Mouse (Mus musculus): ENCODE results near the gene Ankrd40. TPM values are rescaled to one million over a fixed set of nuclear protein-coding genes. Genes with fewer than 3 reads are reported as not detected.

Gene Ankrd40
- 21.5 and 27.4 TPM in 2 replicates for polyA plus RNA-seq (2014; fragmentation: Nextera tagmentation; extraction: Ambion mirVana)

DNA sequence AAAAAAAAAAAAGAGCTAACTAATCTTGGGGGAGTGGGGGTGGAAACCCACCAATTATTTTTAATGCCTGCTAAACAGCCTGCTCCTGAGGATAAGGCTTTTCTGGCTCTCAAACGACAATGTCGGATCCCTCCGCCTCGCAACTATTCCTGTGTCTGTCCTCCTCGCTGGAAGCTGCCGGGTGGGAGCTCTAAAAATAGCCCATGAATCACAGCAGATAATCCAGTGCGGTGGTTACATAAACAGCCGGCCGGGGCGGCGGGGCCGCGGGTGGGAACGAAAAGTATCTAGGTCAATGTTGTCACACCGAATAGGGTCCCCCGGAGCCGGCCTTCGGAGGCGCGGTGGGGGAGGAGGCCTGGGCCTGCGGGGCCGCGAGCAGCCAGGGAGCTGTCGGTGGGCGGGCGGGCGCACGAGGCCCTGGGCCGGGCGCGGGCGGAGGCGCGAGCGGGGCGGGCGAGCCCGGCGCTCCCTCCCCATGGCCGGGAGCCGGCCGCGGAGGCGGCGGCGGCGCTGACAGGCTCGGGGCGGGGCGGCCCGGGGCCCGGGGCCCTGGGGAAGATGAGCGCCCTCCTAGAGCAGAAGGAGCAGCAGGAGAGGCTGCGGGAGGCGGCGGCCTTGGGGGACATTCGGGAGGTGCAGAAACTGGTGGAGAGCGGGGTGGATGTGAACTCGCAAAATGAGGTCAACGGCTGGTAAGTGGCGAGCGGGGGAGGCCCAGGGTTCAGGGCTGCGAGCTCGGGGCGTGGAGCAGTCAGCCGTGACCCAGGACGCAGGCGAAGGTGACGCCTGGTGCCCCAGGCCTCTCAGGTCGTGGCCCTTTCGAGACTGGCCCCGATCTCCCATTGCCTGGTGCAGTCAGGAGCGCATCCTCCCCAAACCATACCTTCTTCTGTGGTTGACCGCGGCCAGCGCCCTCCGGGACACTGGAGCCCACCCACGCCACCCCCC lies at the start of gene Ankrd40:
Gene Ankrd40, plus strand, starts transcription at position 309 of the 951 bp plus-strand sequence.
- H3K27me3 ChIP-seq (ENCODE audit: control insufficient read depth, insufficient read depth, low read length), result no peaks in the 10 kb centered on the region
- H3K4me1 ChIP-seq (ENCODE audit: control insufficient read depth, insufficient read depth, low read length), result peaks cover 25% of the 10 kb centered on the region
- H3K4me2 ChIP-seq, result peak within 1 kb of the TSS; percentile 65
- H3K36me3 ChIP-seq (ENCODE audit: control insufficient read depth, insufficient read depth, low read length), result no peaks in the 10 kb centered on the region
- peak within 1 kb of the TSS; percentile 97 for H3K27ac ChIP-seq (ENCODE audit: low read depth, low read length)
- H3K9ac ChIP-seq (ENCODE audit: low read length), result peak within 1 kb of the TSS; percentile 95
- no peaks in the 10 kb centered on the region for H3K9me3 ChIP-seq (ENCODE audit: control insufficient read depth, low read length)
- DNase-seq (ENCODE audit: low spot score, missing footprints) (peak; percentile 98), ATAC-seq (ENCODE audit: low FRiP score) (peak; percentile 88)
- WGBS, result under 1% methylated on average over 71 of the region's 78 CpGs
- peak within 1 kb of the TSS; percentile 73 for H3K4me3 ChIP-seq (ENCODE audit: low read depth, low read length)

DNA sequence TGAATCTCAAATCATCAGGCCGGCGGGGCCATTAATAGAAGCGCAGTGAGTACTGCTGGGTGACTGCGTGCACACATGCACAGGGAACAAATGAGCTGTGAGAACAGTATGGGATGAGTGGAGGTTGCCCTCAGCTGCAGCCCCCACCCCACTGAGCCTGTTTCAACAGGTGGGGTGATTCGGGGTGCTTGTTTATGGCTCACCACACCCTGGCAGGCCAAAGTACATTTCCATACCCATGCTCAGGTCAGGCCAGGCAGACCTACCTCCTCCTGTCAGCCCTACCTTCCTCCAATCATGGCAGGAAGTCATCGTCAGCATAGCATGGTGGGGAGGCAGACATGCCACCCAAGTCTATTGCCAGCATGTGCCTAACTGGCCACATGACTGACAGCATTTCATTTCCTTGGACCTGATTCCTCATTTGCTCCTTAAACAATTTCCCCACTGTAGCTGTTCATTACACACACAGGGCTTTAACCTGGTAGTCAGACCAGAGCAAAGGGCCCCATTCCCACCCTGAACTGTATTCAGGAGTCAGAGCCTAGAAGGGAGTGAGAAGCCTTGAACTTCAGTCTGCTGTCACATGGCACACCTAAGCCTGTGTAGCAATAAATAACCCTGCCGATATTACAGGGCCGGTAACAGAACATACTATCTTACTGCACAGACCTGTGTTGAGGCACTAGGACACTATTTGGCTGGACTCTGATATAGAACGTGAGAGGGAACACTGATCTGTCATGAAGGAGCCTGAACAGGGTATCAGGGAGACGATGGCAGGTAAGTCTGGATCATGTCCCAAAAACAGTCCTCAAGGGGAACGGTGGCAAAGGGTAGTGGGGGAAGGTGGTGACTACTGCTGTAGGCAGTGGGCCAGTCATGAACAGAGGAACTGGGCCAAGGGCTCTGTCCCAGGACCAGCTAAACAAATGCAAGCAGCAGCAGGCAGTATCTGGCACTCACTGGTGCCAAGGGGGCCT lies 46.3 kb upstream of the Ankrd40 start, which contains the start of gene Gm21885:
Gene Gm21885, plus strand, starts transcription at position 675 of the 983 bp plus-strand sequence.
- H3K9me3 ChIP-seq (ENCODE audit: control insufficient read depth, low read length), result no peaks in the 10 kb centered on the region
- no peaks in the 10 kb centered on the region; the same call in 1 of the 2 replicates for H3K4me1 ChIP-seq (ENCODE audit: control insufficient read depth, insufficient read depth, low read length)
- H3K9ac ChIP-seq (ENCODE audit: low read length), result no peak within 1 kb of the TSS
- no peak within 1 kb of the TSS for H3K27ac ChIP-seq (ENCODE audit: low read depth, low read length)
- H3K4me3 ChIP-seq (ENCODE audit: low read depth, low read length), result no peak within 1 kb of the TSS
- H3K27me3 ChIP-seq (ENCODE audit: control insufficient read depth, insufficient read depth, low read length), result no peaks in the 10 kb centered on the region
- DNase-seq (ENCODE audit: low spot score, missing footprints), result no peak
- ATAC-seq (ENCODE audit: low FRiP score), result no peak
- no peak within 1 kb of the TSS for H3K4me2 ChIP-seq
- H3K36me3 ChIP-seq (ENCODE audit: control insufficient read depth, insufficient read depth, low read length), result peaks cover 12% of the 10 kb centered on the region; the same call in 1 of the 2 replicates
- 91% methylated on average over 11 of the region's 11 CpGs for WGBS

DNA sequence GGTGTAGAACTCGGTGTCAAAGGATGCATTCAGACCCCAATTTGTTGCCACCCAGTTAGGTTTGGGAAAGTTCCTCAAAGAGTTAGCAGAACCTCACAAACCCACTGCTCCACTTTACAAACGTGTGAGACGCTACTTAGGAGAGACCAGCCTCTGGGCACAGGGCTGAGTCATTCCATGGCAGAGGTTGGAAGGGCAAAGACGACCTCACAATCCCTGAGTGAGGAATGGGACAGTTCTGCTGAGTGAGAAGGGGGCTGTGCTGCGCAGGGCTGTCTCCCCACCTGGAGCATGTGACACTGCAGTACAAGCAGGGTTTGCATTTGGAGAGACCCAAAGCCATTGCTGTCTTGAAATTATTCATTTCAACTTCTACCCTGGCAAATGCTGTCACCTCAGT lies 45.5 kb upstream of the Ankrd40 start:
- Histone ChIP-seq H3K4me2 (no peak overlapping the region), H3K4me1 (ENCODE audit: control insufficient read depth, insufficient read depth, low read length) (no peaks in the 10 kb centered on the region), H3K4me3 (ENCODE audit: low read depth, low read length) (no peak overlapping the region), H3K9ac (ENCODE audit: low read length) (no peak overlapping the region), H3K36me3 (ENCODE audit: control insufficient read depth, insufficient read depth, low read length) (peaks cover 12% of the 10 kb centered on the region; the same call in 1 of the 2 replicates), H3K27me3 (ENCODE audit: control insufficient read depth, insufficient read depth, low read length) (no peaks in the 10 kb centered on the region), H3K27ac (ENCODE audit: low read depth, low read length) (no peak overlapping the region), H3K9me3 (ENCODE audit: control insufficient read depth, low read length) (no peaks in the 10 kb centered on the region)
- no peak for DNase-seq (ENCODE audit: low spot score, missing footprints)
- no peak for ATAC-seq (ENCODE audit: low FRiP score)
- WGBS, result 70% methylated on average over 5 of the region's 5 CpGs

DNA sequence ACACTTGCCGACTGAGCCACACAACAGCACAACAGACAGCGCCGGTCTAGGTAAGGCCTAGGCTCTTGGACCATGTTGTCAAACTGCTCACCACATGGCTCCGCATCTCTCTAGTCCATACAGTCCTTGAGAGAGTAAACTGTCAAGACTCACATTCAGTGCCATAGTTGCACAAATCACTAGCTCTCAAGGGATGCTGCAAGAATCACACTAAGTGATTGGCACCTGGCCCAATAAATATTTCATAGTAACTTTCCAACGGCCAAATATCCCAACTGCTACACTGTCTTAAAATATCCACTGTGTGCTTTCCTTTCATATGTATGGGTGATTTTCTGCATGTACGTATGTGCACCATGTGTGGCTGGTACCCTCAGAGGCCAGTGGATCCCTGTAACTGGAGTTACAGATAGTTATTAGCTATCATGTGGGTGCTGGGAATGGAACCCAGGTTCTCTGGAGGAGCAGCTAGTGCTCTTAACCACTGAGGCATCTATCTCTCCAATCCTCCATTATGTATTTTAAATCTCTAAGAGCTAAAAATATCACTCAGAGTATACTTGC lies 44.2 kb upstream of the Ankrd40 start:
- Histone ChIP-seq H3K4me2 (no peak overlapping the region), H3K9me3 (ENCODE audit: control insufficient read depth, low read length) (no peaks in the 10 kb centered on the region), H3K9ac (ENCODE audit: low read length) (no peak overlapping the region), H3K36me3 (ENCODE audit: control insufficient read depth, insufficient read depth, low read length) (peaks cover 15% of the 10 kb centered on the region; the same call in 1 of the 2 replicates), H3K27me3 (ENCODE audit: control insufficient read depth, insufficient read depth, low read length) (no peaks in the 10 kb centered on the region), H3K4me3 (ENCODE audit: low read depth, low read length) (no peak overlapping the region), H3K4me1 (ENCODE audit: control insufficient read depth, insufficient read depth, low read length) (no peaks in the 10 kb centered on the region), H3K27ac (ENCODE audit: low read depth, low read length) (no peak overlapping the region)
- WGBS, result 97% methylated on average over 6 of the region's 6 CpGs
- DNase-seq (ENCODE audit: low spot score, missing footprints) (no peak), ATAC-seq (ENCODE audit: low FRiP score) (no peak)

DNA sequence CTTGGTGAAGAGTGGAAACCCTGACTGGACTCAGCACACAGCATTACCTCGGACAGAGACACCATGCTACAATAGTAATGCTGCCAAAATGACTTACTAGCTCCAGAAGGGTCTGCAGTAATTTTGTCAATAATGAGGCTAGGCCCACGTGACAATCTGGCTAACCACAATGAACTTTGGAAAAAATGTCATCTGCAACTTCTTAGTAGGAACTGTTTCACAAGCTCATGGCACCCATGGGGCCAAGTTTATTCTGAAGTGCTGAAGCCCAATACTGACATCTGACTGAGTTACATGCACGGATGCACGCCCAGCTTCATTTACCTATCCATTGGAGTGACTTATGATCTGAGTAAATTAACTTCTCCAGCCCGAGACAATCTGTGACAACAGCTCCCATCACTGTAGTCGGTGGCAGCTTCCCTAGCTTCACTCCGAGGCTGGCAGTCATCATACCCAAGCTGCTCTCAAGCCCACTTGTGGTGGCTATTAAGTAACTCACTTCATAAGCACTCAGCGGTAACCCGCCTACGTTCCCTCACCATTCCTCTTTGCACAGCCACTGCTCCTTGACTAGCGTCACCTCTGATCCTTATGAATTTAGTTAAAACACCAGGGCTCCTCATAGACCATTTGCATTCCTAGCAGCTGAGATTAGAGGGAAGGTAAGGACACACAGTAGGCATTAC lies 41.8 kb upstream of the Ankrd40 start:
- no peak overlapping the region for H3K4me2 ChIP-seq

DNA sequence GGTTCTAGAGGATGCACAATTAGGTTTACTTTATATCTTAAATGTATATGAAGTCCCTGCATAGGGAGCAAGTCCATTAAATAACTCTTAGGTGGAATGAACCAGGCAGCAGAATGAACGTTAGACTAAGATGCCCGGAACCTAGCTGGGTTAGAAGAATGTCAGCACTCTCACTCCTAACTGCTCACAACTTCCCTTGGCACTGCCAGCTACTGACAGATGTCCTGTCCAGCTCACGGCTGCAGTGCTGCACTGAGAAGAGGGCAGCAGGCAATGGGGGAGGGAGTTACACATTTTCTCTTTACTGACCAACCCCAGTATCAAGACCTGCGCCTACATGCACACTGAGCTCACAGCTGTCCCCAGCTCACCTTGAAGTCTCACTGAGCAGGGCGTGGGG lies 40.7 kb upstream of the Ankrd40 start:
- H3K36me3 ChIP-seq (ENCODE audit: control insufficient read depth, insufficient read depth, low read length), result peaks cover 24% of the 10 kb centered on the region
- peak; percentile 69 for DNase-seq (ENCODE audit: low spot score, missing footprints)
- no peak overlapping the region for H3K9ac ChIP-seq (ENCODE audit: low read length)
- no peaks in the 10 kb centered on the region for H3K9me3 ChIP-seq (ENCODE audit: control insufficient read depth, low read length)
- no peak overlapping the region for H3K4me3 ChIP-seq (ENCODE audit: low read depth, low read length)
- 94% methylated on average over 5 of the region's 5 CpGs for WGBS
- no peak for ATAC-seq (ENCODE audit: low FRiP score)
- no peak overlapping the region for H3K27ac ChIP-seq (ENCODE audit: low read depth, low read length)
- no peak overlapping the region for H3K4me2 ChIP-seq
- H3K27me3 ChIP-seq (ENCODE audit: control insufficient read depth, insufficient read depth, low read length), result no peaks in the 10 kb centered on the region
- H3K4me1 ChIP-seq (ENCODE audit: control insufficient read depth, insufficient read depth, low read length), result no peaks in the 10 kb centered on the region

More for the DNA sequence above, 41.8 kb upstream of the Ankrd40 start:
- Histone ChIP-seq H3K9ac (ENCODE audit: low read length) (no peak overlapping the region), H3K4me1 (ENCODE audit: control insufficient read depth, insufficient read depth, low read length) (no peaks in the 10 kb centered on the region), H3K9me3 (ENCODE audit: control insufficient read depth, low read length) (no peaks in the 10 kb centered on the region), H3K27me3 (ENCODE audit: control insufficient read depth, insufficient read depth, low read length) (no peaks in the 10 kb centered on the region), H3K27ac (ENCODE audit: low read depth, low read length) (no peak overlapping the region), H3K4me3 (ENCODE audit: low read depth, low read length) (no peak overlapping the region), H3K36me3 (ENCODE audit: control insufficient read depth, insufficient read depth, low read length) (peaks cover 23% of the 10 kb centered on the region; the same call in 1 of the 2 replicates)
- ATAC-seq (ENCODE audit: low FRiP score) (no peak), DNase-seq (ENCODE audit: low spot score, missing footprints) (peak; percentile 81)
- 94% methylated on average over 11 of the region's 11 CpGs for WGBS

DNA sequence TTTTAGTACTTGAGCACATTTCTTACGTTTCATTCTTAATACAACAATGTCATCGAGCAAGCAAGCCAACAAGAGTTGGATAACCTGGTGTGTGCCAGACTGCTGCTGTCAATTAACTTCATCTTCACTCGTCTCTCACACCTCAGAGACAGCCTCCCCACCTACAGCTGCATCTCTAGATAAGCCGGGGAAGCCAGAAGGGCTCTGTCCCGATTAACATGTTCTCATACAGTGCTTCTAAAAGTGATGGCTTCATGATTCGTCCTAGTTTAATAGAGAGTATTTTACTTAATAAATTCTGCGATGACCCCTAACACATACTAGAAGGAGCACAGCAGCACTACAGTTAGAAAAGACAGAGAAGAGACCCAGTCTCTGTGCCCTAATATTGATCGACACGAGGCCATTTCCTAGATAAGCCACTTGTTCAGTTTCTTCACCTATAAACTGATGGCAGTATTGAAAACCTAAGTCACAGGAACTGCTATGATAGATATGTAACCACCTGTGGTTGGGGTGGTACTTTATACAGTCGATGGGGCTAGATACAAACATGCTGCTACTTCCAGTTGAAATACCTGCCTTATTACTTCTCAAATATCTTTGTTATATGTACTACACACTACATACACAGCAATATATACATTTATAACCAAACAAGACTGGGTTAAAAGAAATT lies 37.6 kb upstream of the Ankrd40 start:
- ATAC-seq (ENCODE audit: low FRiP score), result no peak
- peaks cover 25% of the 10 kb centered on the region for H3K36me3 ChIP-seq (ENCODE audit: control insufficient read depth, insufficient read depth, low read length)
- H3K4me1 ChIP-seq (ENCODE audit: control insufficient read depth, insufficient read depth, low read length), result no peaks in the 10 kb centered on the region
- no peak overlapping the region for H3K27ac ChIP-seq (ENCODE audit: low read depth, low read length)
- H3K27me3 ChIP-seq (ENCODE audit: control insufficient read depth, insufficient read depth, low read length), result no peaks in the 10 kb centered on the region
- WGBS, result 94% methylated on average over 10 of the region's 10 CpGs
- H3K9ac ChIP-seq (ENCODE audit: low read length), result no peak overlapping the region
- no peak overlapping the region for H3K4me3 ChIP-seq (ENCODE audit: low read depth, low read length)
- DNase-seq (ENCODE audit: low spot score, missing footprints), result no peak
- no peak overlapping the region for H3K4me2 ChIP-seq
- H3K9me3 ChIP-seq (ENCODE audit: control insufficient read depth, low read length), result no peaks in the 10 kb centered on the region
